Mouse (Mus musculus) heart, adult 2 months (tissue): ENCODE results near the gene Btg3.

ENCODE experiments used
- CTCF ChIP-seq: fragments of 200-600 bp; IDR thresholded peaks from 2 replicates; pipeline ENCODE4 v1.8.1; 2022; ENCODE audit warnings: antibody characterized with exemption, mild to moderate bottlenecking, moderate library complexity
- POLR2A ChIP-seq: fragments of 200-500 bp; IDR thresholded peaks from 2 replicates; pipeline ENCODE4 v1.6.1; 2011; ENCODE audit warnings: mild to moderate bottlenecking, low read depth, low read length, control low read depth; ENCODE audit not compliant: insufficient read depth

- no peak for TF ChIP-seq CTCF
- no peak for TF ChIP-seq POLR2A
Observed at GRCm38 (mm10) chr16:78372786-78373185, 4.2 kb downstream of the Btg3 start.
